Mouse (Mus musculus): ENCODE measurements around the gene Map3k10. TPM values are rescaled to one million over a fixed set of nuclear protein-coding genes. Genes with fewer than 3 reads are reported as not detected.

Map3k10 gene
- total RNA-seq (2021) = 10 to 100 TPM; 36.3 to 38.4 TPM
- long read RNA-seq, experiment 1, partial matches to known transcripts = 2 of 9 reads
- long read RNA-seq, experiment 1, other reads (novel, unspliced or antisense) = 4 of 9 reads
- long read RNA-seq, experiment 2, partial matches to known transcripts = 2 of 8 reads
- long read RNA-seq, experiment 2, other reads (novel, unspliced or antisense) = 3 of 8 reads

GRCm38 (mm10) chr7:27674522-27675221 is at the start of gene Map3k10:
TSS of gene Map3k10 (minus strand) at chr7:27674598.
- peak; percentile 93 for DNase-seq (ENCODE audit: low spot score)

GRCm38 (mm10) chr7:27721951-27722350 is 47.6 kb upstream of the Map3k10 start:
- no peak for DNase-seq (ENCODE audit: low spot score)

- DNase-seq (ENCODE audit: low spot score) = no peak
Observed at GRCm38 (mm10) chr7:27710402-27710801, 36.0 kb upstream of the Map3k10 start.

GRCm38 (mm10) chr7:27696711-27697110 is 22.3 kb upstream of the Map3k10 start:
- no peak for DNase-seq (ENCODE audit: low spot score)

- DNase-seq (ENCODE audit: low spot score) = no peak
Observed at GRCm38 (mm10) chr7:27691076-27691475, 16.7 kb upstream of the Map3k10 start.

GRCm38 (mm10) chr7:27688815-27689612 is 14.6 kb upstream of the Map3k10 start, which contains the start of gene Zfp607b:
TSS of gene Zfp607b (plus strand) at chr7:27689340.
- DNase-seq (ENCODE audit: low spot score) = peak; percentile 95

- no peak for DNase-seq (ENCODE audit: low spot score)
Observed at GRCm38 (mm10) chr7:27688246-27688788, 13.9 kb upstream of the Map3k10 start.

GRCm38 (mm10) chr7:27687836-27688235 is 13.4 kb upstream of the Map3k10 start:
- no peak for DNase-seq (ENCODE audit: low spot score)

GRCm38 (mm10) chr7:27687043-27687442 is 12.6 kb upstream of the Map3k10 start:
- DNase-seq (ENCODE audit: low spot score) = no peak

- no peak for DNase-seq (ENCODE audit: low spot score)
Observed at GRCm38 (mm10) chr7:27685681-27686080, 11.3 kb upstream of the Map3k10 start.

GRCm38 (mm10) chr7:27685220-27685619 is 10.8 kb upstream of the Map3k10 start:
- DNase-seq (ENCODE audit: low spot score) = no peak

- DNase-seq (ENCODE audit: low spot score) = no peak
Observed at GRCm38 (mm10) chr7:27683218-27683617, 8.8 kb upstream of the Map3k10 start.

GRCm38 (mm10) chr7:27675222-27675612 is 819 bp upstream of the Map3k10 start:
- DNase-seq (ENCODE audit: low spot score) = no peak

- DNase-seq (ENCODE audit: low spot score) = no peak
Observed at GRCm38 (mm10) chr7:27674195-27674521, 240 bp downstream of the Map3k10 start.

- DNase-seq (ENCODE audit: low spot score) = no peak
Observed at GRCm38 (mm10) chr7:27673575-27674131, 745 bp downstream of the Map3k10 start.

GRCm38 (mm10) chr7:27673064-27673574 is 1.3 kb downstream of the Map3k10 start:
- DNase-seq (ENCODE audit: low spot score) = no peak

- DNase-seq (ENCODE audit: low spot score) = no peak
Observed at GRCm38 (mm10) chr7:27662038-27662437, 12.4 kb downstream of the Map3k10 start.

- no peak for DNase-seq (ENCODE audit: low spot score)
Observed at GRCm38 (mm10) chr7:27658712-27659663, 15.4 kb downstream of the Map3k10 start.

- DNase-seq (ENCODE audit: low spot score) = no peak
Observed at GRCm38 (mm10) chr7:27657824-27658395, 16.5 kb downstream of the Map3k10 start.

- no peak for DNase-seq (ENCODE audit: low spot score)
Observed at GRCm38 (mm10) chr7:27656600-27656999, 17.8 kb downstream of the Map3k10 start.

Data from gastrocnemius, adult 18-20 months (tissue).